Mouse (Mus musculus): Measurements from ENCODE around the gene Gja10. TPM values are rescaled to one million over a fixed set of nuclear protein-coding genes. Genes with fewer than 3 reads are reported as not detected.
A peak's percentile ranks its signal among the peaks of the same experiment; 100 is the strongest.

The Gja10 gene
- not detected in 2 replicates for total RNA-seq (2012; rRNA removed)
- not detected for polyA plus RNA-seq (2012; ENCODE audit: insufficient read depth in 1 of 2, insufficient read length in 2 of 2, low read depth in 1 of 2, low replicate concordance in 2 of 2, missing spikeins in 1 of 2)

DNA sequence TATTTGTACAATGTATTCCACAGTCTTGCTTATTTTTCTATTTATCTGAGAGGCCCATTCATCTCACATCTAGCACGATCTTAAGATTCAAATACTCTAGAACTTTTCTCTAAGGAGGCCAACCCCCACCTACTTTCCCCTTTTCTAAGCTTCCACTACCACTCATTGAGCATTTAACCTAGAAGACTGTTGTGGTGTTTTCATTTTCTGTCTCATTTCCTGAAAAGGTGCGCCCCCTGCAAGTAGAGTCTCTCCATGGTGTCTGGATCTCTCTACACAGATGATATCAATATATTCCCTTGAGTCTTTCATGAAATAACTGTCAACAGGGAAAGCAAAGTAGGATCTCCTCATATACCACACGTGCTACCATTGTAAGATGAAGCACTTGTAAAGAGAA lies at the start of gene Gja10:
Gene Gja10 (minus strand): TSS at position 101 of the 400 bp plus-strand sequence.
- H3K4me1 ChIP-seq (ENCODE audit: control insufficient read depth in 1 of 2, insufficient read depth in 2 of 2, low read length in 2 of 2) = no peaks in the 10 kb centered on the region
- no peaks in the 10 kb centered on the region for H3K79me2 ChIP-seq (ENCODE audit: control insufficient read depth, insufficient read depth, low read length, poor library complexity)
- TF ChIP-seq BHLHE40 (IDR thresholded peaks at IDR 0.05; ENCODE audit: borderline replicate concordance, low read depth, low read length) (no peak), UBTF (IDR thresholded peaks at IDR 0.05; ENCODE audit: borderline replicate concordance, insufficient read depth, low read depth, low read length) (no peak), ELF1 (IDR thresholded peaks at IDR 0.05; ENCODE audit: low read depth, low read length) (no peak), JUND (IDR thresholded peaks at IDR 0.05; ENCODE audit: low read depth, low read length) (no peak), POLR2AphosphoS2 (IDR thresholded peaks at IDR 0.05; ENCODE audit: low read length) (no peak), POLR2A (IDR thresholded peaks at IDR 0.05; ENCODE audit: control insufficient read depth in 1 of 2, insufficient read depth in 1 of 2, low read depth in 1 of 2, low read length in 2 of 2, poor library complexity in 1 of 2) (no peak), USF1 (IDR thresholded peaks at IDR 0.05; ENCODE audit: low read depth, low read length) (no peak), ZKSCAN1 (IDR thresholded peaks at IDR 0.05; ENCODE audit: low read depth, low read length) (no peak), NELFE (IDR thresholded peaks at IDR 0.05; ENCODE audit: low read depth, low read length) (no peak), MEF2A (IDR thresholded peaks at IDR 0.05; ENCODE audit: extremely low read depth, insufficient replicate concordance, low read depth, low read length, poor library complexity, severe bottlenecking) (no peak), MXI1 (IDR thresholded peaks at IDR 0.05; ENCODE audit: low read depth, low read length) (no peak), KAT2A (conservative IDR thresholded peaks at IDR 0.05; ENCODE audit: low read depth, low read length) (no peak), MAFK (IDR thresholded peaks at IDR 0.05; ENCODE audit: borderline replicate concordance, low read depth, low read length) (no peak), ZC3H11A (IDR thresholded peaks at IDR 0.05; ENCODE audit: low read depth, low read length) (no peak), CHD1 (IDR thresholded peaks at IDR 0.05; ENCODE audit: low read depth, low read length) (no peak)
- H3K9ac ChIP-seq (ENCODE audit: control insufficient read depth, low read depth, low read length, poor library complexity, severe bottlenecking) = no peak within 1 kb of the TSS
- no peak for DNase-seq (ENCODE audit: low read depth, low spot score)
- H3K9me3 ChIP-seq (replicated peaks; ENCODE audit: insufficient read depth, low read length) = no peaks in the 10 kb centered on the region
- H3K27me3 ChIP-seq (ENCODE audit: control insufficient read depth in 1 of 2, insufficient read depth in 2 of 2, low read length in 2 of 2) = peaks cover 10 to 13% of the 10 kb centered on the region in 2 experiments
- H3K36me3 ChIP-seq (ENCODE audit: control insufficient read depth in 1 of 2, insufficient read depth in 2 of 2, low read length in 2 of 2) = no peaks in the 10 kb centered on the region
- no peak within 1 kb of the TSS for H3K4me3 ChIP-seq (ENCODE audit: control insufficient read depth in 1 of 2, insufficient read depth in 1 of 2, low read depth in 2 of 2, low read length in 2 of 2)
- no peak within 1 kb of the TSS for H3K27ac ChIP-seq (ENCODE audit: control insufficient read depth, low read depth, low read length)

DNA sequence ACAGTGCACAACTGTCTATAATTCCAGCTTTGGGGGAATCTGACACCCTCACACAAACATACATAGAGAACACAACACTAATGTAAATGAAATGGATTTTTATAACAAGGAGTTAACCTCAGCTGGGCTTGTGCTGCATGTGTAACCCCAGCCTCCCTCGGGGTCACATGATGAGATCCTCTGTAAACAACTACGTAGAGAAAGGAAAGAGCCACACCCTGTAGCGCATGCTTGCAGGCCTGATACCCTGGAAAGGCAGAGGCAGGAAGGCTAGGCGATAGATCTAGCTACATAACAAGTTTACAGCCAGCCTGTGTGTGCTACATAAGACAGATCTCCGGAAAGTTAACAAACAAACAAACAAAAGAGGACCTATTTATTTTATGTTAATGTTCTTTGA lies 49.1 kb upstream of the Gja10 start:
- H3K9me3 ChIP-seq (replicated peaks; ENCODE audit: insufficient read depth, low read length) = no peaks in the 10 kb centered on the region
- H3K36me3 ChIP-seq (ENCODE audit: control insufficient read depth in 1 of 2, insufficient read depth in 2 of 2, low read length in 2 of 2) = peaks cover 6 to 17% of the 10 kb centered on the region in 2 experiments
- H3K4me1 ChIP-seq (ENCODE audit: control insufficient read depth in 1 of 2, insufficient read depth in 2 of 2, low read length in 2 of 2) = peaks cover 0 to 3% of the 10 kb centered on the region in 2 experiments; a peak in 1 of 4 replicates
- no peaks in the 10 kb centered on the region for H3K27me3 ChIP-seq (ENCODE audit: control insufficient read depth in 1 of 2, insufficient read depth in 2 of 2, low read length in 2 of 2)
- DNase-seq (ENCODE audit: low read depth, low spot score) = peak; percentile 30
- no peak overlapping the region for H3K27ac ChIP-seq (ENCODE audit: control insufficient read depth, low read depth, low read length)
- no peak overlapping the region for H3K4me3 ChIP-seq (ENCODE audit: control insufficient read depth in 1 of 2, insufficient read depth in 1 of 2, low read depth in 2 of 2, low read length in 2 of 2)
- TF ChIP-seq ZKSCAN1 (IDR thresholded peaks at IDR 0.05; ENCODE audit: low read depth, low read length) (no peak), SIN3A (IDR thresholded peaks at IDR 0.05; ENCODE audit: low read length) (peak; percentile 24; the same call in 1 of the 2 replicates), EP300 (IDR thresholded peaks at IDR 0.05; ENCODE audit: low read depth in 1 of 2, low read length in 2 of 2) (no peak), CHD1 (IDR thresholded peaks at IDR 0.05; ENCODE audit: low read depth, low read length) (no peak), JUND (IDR thresholded peaks at IDR 0.05; ENCODE audit: low read depth, low read length) (no peak), USF1 (IDR thresholded peaks at IDR 0.05; ENCODE audit: low read depth, low read length) (peak; percentile 74), ELF1 (IDR thresholded peaks at IDR 0.05; ENCODE audit: low read depth, low read length) (no peak), SMC3 (IDR thresholded peaks at IDR 0.05; ENCODE audit: low read depth, low read length) (no peak), HCFC1 (IDR thresholded peaks at IDR 0.05; ENCODE audit: low read depth, low read length) (no peak), TBP (IDR thresholded peaks at IDR 0.05; ENCODE audit: low read depth, low read length) (no peak), ZNF384 (IDR thresholded peaks at IDR 0.05; ENCODE audit: low read depth, low read length) (no peak), ETS1 (IDR thresholded peaks at IDR 0.05; ENCODE audit: low read depth, low read length) (no peak), ZMIZ1 (IDR thresholded peaks at IDR 0.05; ENCODE audit: low read depth, low read length) (no peak), CHD2 (IDR thresholded peaks at IDR 0.05; ENCODE audit: low read length) (no peak), NRF1 (IDR thresholded peaks at IDR 0.05; ENCODE audit: insufficient read depth, low read depth, low read length, poor library complexity, severe bottlenecking) (no peak), MAZ (IDR thresholded peaks at IDR 0.05; ENCODE audit: low read depth, low read length) (no peak)
- H3K9ac ChIP-seq (ENCODE audit: control insufficient read depth, low read depth, low read length, poor library complexity, severe bottlenecking) = no peak overlapping the region
- H3K79me2 ChIP-seq (ENCODE audit: control insufficient read depth, insufficient read depth, low read length, poor library complexity) = no peaks in the 10 kb centered on the region

Measured in MEL (cell line).